Mouse (Mus musculus): ENCODE measurements around the gene Rab26.

The Rab26 gene

DNA sequence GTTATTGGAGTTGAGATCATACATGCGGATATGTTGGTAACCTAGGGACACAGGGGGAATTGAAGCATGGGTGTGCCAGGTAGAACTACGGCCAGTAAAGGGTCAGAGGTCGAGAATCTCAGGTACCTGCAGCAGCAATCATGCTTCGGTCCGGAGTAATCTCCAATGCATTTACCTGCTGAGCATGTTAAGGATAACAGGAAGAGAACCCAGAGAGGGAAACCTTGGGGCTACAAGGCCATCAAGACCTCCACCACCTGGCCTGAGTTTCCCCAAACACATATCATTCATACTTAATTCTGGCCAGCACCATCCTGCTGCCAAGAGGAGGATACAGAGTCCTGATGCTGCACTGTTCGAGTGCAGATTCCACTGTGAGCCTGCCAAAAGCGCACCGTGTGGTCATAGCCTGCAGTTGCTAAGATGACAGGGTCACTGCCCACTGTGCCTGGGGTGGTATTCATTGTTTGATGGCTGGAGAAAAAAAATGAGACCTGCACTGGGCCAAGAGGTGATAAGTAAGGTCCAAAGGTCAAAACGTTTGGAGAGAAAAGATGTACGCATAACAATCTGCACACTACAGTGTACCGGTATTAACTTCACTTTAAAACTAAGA is 55.9 kb downstream of the Rab26 start:
- DNase-seq, result peak in 1 of 2 experiments; percentile 62
